12 mouse cellular contexts compared by ENCODE assay signal in the genomic region with DNA sequence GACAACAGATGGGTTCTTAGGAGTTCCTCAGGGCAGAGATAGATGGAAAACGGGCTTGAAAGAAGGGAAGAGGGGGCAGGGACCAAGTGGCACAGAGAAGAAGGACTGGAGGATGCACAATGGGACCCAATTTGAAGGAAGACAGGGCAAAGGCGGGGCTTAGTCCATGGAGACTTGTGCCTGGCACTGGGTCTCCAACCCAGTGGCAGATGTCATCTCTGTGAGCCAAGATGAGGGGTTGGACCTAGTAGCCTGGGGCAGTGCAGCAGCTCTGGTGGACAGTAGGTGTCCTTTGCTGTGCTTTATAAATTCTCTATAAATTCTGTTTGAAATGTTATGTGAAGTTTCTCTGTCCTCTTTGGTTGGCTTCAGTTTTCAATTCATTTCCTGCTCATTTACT.
"Had no signal": no experiment of that assay in that cellular context is flagged by ENCODE, and none has a peak within 500 bp of the region (broad histone marks: within the 10 kb centered on the region; RNA-seq: fewer than 3 reads in every experiment).

No protein-coding gene starts in this region.

- DNase-seq: retina, postnatal 1 day; right cerebral cortex, adult 18-20 months; right cerebral cortex, postnatal 14 days; right cerebral cortex, postnatal 25 days; right cerebral cortex, postnatal 4 days; spleen, adult 18-20 months; thymus, adult 18-20 months; thymus, adult 2 months; thymus, postnatal 14 days; thymus, postnatal 25 days; thymus, postnatal 36 days; thymus, postnatal 4 days had no signal
